Mouse (Mus musculus) MEL (cell line): ENCODE data around the gene Fancl.

Experiments used
- CHD2 ChIP-seq: IDR thresholded peaks from 2 replicates; pipeline ENCODE4 v1.6.1; 2011; ENCODE audit warnings: low read length, improper control_type of control experiment
- CTCF ChIP-seq, 3 experiments: IDR thresholded peaks in 2 of 3; conservative IDR thresholded peaks in 1 of 3; 2 replicates each; pipeline ENCODE4 v1.5.1; 2011 to 2012; ENCODE audit warnings: low read length in 3 of 3, low read depth in 2 of 3, mild to moderate bottlenecking in 2 of 3, improper control_type of control experiment in 1 of 3, inconsistent platforms in 1 of 3, mixed read lengths in 1 of 3, moderate library complexity in 1 of 3; ENCODE audit not compliant: control insufficient read depth in 1 of 3, insufficient read depth in 1 of 3, poor library complexity in 1 of 3, severe bottlenecking in 1 of 3
- EP300 ChIP-seq, 2 experiments: IDR thresholded peaks; 2 replicates each; pipeline ENCODE4 v1.6.1; 2011; ENCODE audit warnings: improper control_type of control experiment in 2 of 2, low read length in 2 of 2, low read depth in 1 of 2, mild to moderate bottlenecking in 1 of 2
- GATA1 ChIP-seq: IDR thresholded peaks from 2 replicates; pipeline ENCODE4 v1.6.1; 2011; ENCODE audit warnings: low read depth, low read length, improper control_type of control experiment
- MEF2A ChIP-seq: IDR thresholded peaks from 2 replicates; pipeline ENCODE4 v1.6.1; 2014; ENCODE audit warnings: low read depth, mild to moderate bottlenecking, inconsistent platforms, low read length, improper control_type of control experiment; ENCODE audit not compliant: poor library complexity, insufficient replicate concordance, severe bottlenecking; ENCODE audit errors: extremely low read depth
- NELFE ChIP-seq: IDR thresholded peaks from 2 replicates; pipeline ENCODE4 v1.6.1; 2011; ENCODE audit warnings: low read depth, low read length, improper control_type of control experiment
- USF1 ChIP-seq: IDR thresholded peaks from 2 replicates; pipeline ENCODE4 v1.6.1; 2014; ENCODE audit warnings: low read depth, mild to moderate bottlenecking, inconsistent platforms, low read length, improper control_type of control experiment, moderate library complexity
- ZMIZ1 ChIP-seq: IDR thresholded peaks from 2 replicates; pipeline ENCODE4 v1.6.1; 2012; ENCODE audit warnings: low read depth, mild to moderate bottlenecking, inconsistent platforms, low read length, improper control_type of control experiment, moderate library complexity

DNA sequence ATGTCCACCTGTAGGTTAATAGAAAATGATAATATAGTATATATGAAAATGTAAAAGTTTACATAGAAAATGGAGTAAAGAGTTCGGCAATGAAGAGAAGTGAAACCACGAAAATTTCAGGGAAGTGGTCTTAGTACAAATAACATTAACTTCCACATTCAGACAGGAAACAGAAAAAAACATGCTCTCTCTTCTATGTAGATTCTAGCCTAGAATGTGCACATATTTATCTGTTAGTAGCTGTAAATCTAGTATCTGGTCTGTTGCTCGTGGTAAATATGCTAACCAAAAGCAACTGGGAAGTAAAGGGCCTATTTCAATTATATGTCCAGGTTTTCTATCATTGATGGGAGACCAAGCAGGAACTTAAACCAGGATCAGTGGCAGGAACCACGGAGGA, 66.8 kb downstream of the Fancl start:
- TF ChIP-seq USF1, result no peak
- TF ChIP-seq NELFE, result no peak
- TF ChIP-seq ZMIZ1, result no peak
- no peak for TF ChIP-seq CHD2
- no peak for TF ChIP-seq CTCF (IDR thresholded peaks at IDR 0.05 in 2 of 3, conservative IDR thresholded peaks at IDR 0.05 in 1 of 3; ENCODE audit: control insufficient read depth in 1 of 3, insufficient read depth in 1 of 3, low read depth in 2 of 3, low read length in 3 of 3, poor library complexity in 1 of 3, severe bottlenecking in 1 of 3)
- TF ChIP-seq MEF2A, result no peak
- TF ChIP-seq EP300 (IDR thresholded peaks at IDR 0.05; ENCODE audit: low read depth in 1 of 2, low read length in 2 of 2), result peak; percentile 76 to 83
- peak; percentile 60 for TF ChIP-seq GATA1
